Mouse (Mus musculus): ENCODE results near the gene Zranb3. TPM values are rescaled to one million over a fixed set of nuclear protein-coding genes. Genes with fewer than 3 reads are reported as not detected.
"Not testable (repeated sequence)": the region's sequence is repeated elsewhere in the genome, so short reads cannot be mapped to it uniquely, and the experiment has no call there.

The Zranb3 gene
- polyA plus RNA-seq, 1 experiment = not detected

- Histone ChIP-seq H3K4me1 (ENCODE audit: control insufficient read depth, insufficient read depth, low read length) (peaks cover 8% of the 10 kb centered on the region), H3K4me3 (ENCODE audit: insufficient read depth, low read depth, low read length) (no peak overlapping the region), H3K27ac (ENCODE audit: insufficient read depth, low read depth, low read length) (no peak overlapping the region)
- WGBS = 97% methylated on average over 1 of the region's 1 CpGs
- no peak for TF ChIP-seq CTCF (IDR thresholded peaks at IDR 0.05; ENCODE audit: insufficient read depth, low read depth, low read length)
- no peak for TF ChIP-seq POLR2A (IDR thresholded peaks at IDR 0.05; ENCODE audit: insufficient read depth, low read depth, low read length)
Observed at GRCm38 (mm10) chr1:127961140-127961539, 141.7 kb downstream of the Zranb3 start.

- Histone ChIP-seq H3K4me1 (ENCODE audit: control insufficient read depth, insufficient read depth, low read length) (peaks cover 8% of the 10 kb centered on the region), H3K27ac (ENCODE audit: insufficient read depth, low read depth, low read length) (peak overlapping the region; percentile 67), H3K4me3 (ENCODE audit: insufficient read depth, low read depth, low read length) (no peak overlapping the region)
- no peak for TF ChIP-seq CTCF (IDR thresholded peaks at IDR 0.05; ENCODE audit: insufficient read depth, low read depth, low read length)
- TF ChIP-seq POLR2A (IDR thresholded peaks at IDR 0.05; ENCODE audit: insufficient read depth, low read depth, low read length) = no peak
- WGBS = 25% methylated on average over 7 of the region's 7 CpGs
Observed at GRCm38 (mm10) chr1:127959312-127959718, 143.5 kb downstream of the Zranb3 start.

- 22% methylated on average over 5 of the region's 5 CpGs for whole genome bisulfite sequencing
- H3K4me1 ChIP-seq (ENCODE audit: control insufficient read depth, insufficient read depth, low read length) = peaks cover 10% of the 10 kb centered on the region
- peak overlapping the region; percentile 67 for H3K27ac ChIP-seq (ENCODE audit: insufficient read depth, low read depth, low read length)
- H3K4me3 ChIP-seq (ENCODE audit: insufficient read depth, low read depth, low read length) = no peak overlapping the region
- no peak for TF ChIP-seq CTCF (IDR thresholded peaks at IDR 0.05; ENCODE audit: insufficient read depth, low read depth, low read length)
Observed at GRCm38 (mm10) chr1:127958801-127959200, 144.0 kb downstream of the Zranb3 start.

GRCm38 (mm10) chr1:127956524-127956923, 146.3 kb downstream of the Zranb3 start:
- no peak overlapping the region for H3K4me3 ChIP-seq (ENCODE audit: insufficient read depth, low read depth, low read length)
- H3K4me1 ChIP-seq (ENCODE audit: control insufficient read depth, insufficient read depth, low read length) = peaks cover 13% of the 10 kb centered on the region
- no peak for TF ChIP-seq POLR2A (IDR thresholded peaks at IDR 0.05; ENCODE audit: insufficient read depth, low read depth, low read length)
- TF ChIP-seq CTCF (IDR thresholded peaks at IDR 0.05; ENCODE audit: insufficient read depth, low read depth, low read length) = no peak
- WGBS = 71% methylated on average over 1 of the region's 1 CpGs
- H3K27ac ChIP-seq (ENCODE audit: insufficient read depth, low read depth, low read length) = no peak overlapping the region

- Histone ChIP-seq H3K4me3 (ENCODE audit: insufficient read depth, low read depth, low read length) (no peak overlapping the region), H3K4me1 (ENCODE audit: control insufficient read depth, insufficient read depth, low read length) (peaks cover 12% of the 10 kb centered on the region), H3K27ac (ENCODE audit: insufficient read depth, low read depth, low read length) (no peak overlapping the region)
- 77% methylated on average over 4 of the region's 4 CpGs for WGBS
- TF ChIP-seq CTCF (IDR thresholded peaks at IDR 0.05; ENCODE audit: insufficient read depth, low read depth, low read length) (no peak), POLR2A (IDR thresholded peaks at IDR 0.05; ENCODE audit: insufficient read depth, low read depth, low read length) (no peak)
Observed at GRCm38 (mm10) chr1:127954800-127955199, 148.0 kb downstream of the Zranb3 start.

- not testable (repeated sequence) for H3K4me3 ChIP-seq (ENCODE audit: insufficient read depth, low read depth, low read length); H3K27ac ChIP-seq (ENCODE audit: insufficient read depth, low read depth, low read length); H3K4me1 ChIP-seq (ENCODE audit: control insufficient read depth, insufficient read depth, low read length)
- 35% methylated on average over 4 of the region's 4 CpGs for WGBS
Observed at GRCm38 (mm10) chr1:127954198-127954597, 148.6 kb downstream of the Zranb3 start.

- Histone ChIP-seq H3K4me3 (ENCODE audit: insufficient read depth, low read depth, low read length) (no peak overlapping the region), H3K27ac (ENCODE audit: insufficient read depth, low read depth, low read length) (no peak overlapping the region), H3K4me1 (ENCODE audit: control insufficient read depth, insufficient read depth, low read length) (peaks cover 6% of the 10 kb centered on the region; the same call in 1 of the 2 replicates)
- no peak for TF ChIP-seq CTCF (IDR thresholded peaks at IDR 0.05; ENCODE audit: insufficient read depth, low read depth, low read length)
- no peak for TF ChIP-seq POLR2A (IDR thresholded peaks at IDR 0.05; ENCODE audit: insufficient read depth, low read depth, low read length)
- WGBS = 92% methylated on average over 4 of the region's 4 CpGs
Observed at GRCm38 (mm10) chr1:127952276-127952675, 150.6 kb downstream of the Zranb3 start.

GRCm38 (mm10) chr1:127948748-127949147, 154.1 kb downstream of the Zranb3 start:
- no peak for TF ChIP-seq POLR2A (IDR thresholded peaks at IDR 0.05; ENCODE audit: insufficient read depth, low read depth, low read length)
- TF ChIP-seq CTCF (IDR thresholded peaks at IDR 0.05; ENCODE audit: insufficient read depth, low read depth, low read length) = no peak
- H3K4me3 ChIP-seq (ENCODE audit: insufficient read depth, low read depth, low read length) = no peak overlapping the region
- peaks cover 6% of the 10 kb centered on the region for H3K4me1 ChIP-seq (ENCODE audit: control insufficient read depth, insufficient read depth, low read length)
- H3K27ac ChIP-seq (ENCODE audit: insufficient read depth, low read depth, low read length) = no peak overlapping the region
- 73% methylated on average over 5 of the region's 5 CpGs for WGBS

- no peak overlapping the region for H3K27ac ChIP-seq (ENCODE audit: insufficient read depth, low read depth, low read length)
Observed at GRCm38 (mm10) chr1:127946615-127947249, 156.1 kb downstream of the Zranb3 start.

More at GRCm38 (mm10) chr1:127946615-127947249, 156.1 kb downstream of the Zranb3 start:
- Histone ChIP-seq H3K4me1 (ENCODE audit: control insufficient read depth, insufficient read depth, low read length) (peaks cover 3% of the 10 kb centered on the region), H3K4me3 (ENCODE audit: insufficient read depth, low read depth, low read length) (no peak overlapping the region)
- WGBS = 83% methylated on average over 5 of the region's 5 CpGs
- TF ChIP-seq CTCF (IDR thresholded peaks at IDR 0.05; ENCODE audit: insufficient read depth, low read depth, low read length) = no peak
- TF ChIP-seq POLR2A (IDR thresholded peaks at IDR 0.05; ENCODE audit: insufficient read depth, low read depth, low read length) = no peak

Data from olfactory bulb, adult 2 months (tissue).